Mouse (Mus musculus): ENCODE data around the gene Rln1. TPM values are rescaled to one million over a fixed set of nuclear protein-coding genes. Genes with fewer than 3 reads are reported as not detected.

The Rln1 gene
- polyA plus RNA-seq, 1 experiment from 2014 or later = 1.2 TPM

GRCm38 (mm10) chr19:29292546-29292945 is 41.9 kb downstream of the Rln1 start:
- Histone ChIP-seq H3K9me3 (ENCODE audit: control insufficient read depth, low read length) (no peaks in the 10 kb centered on the region), H3K27ac (ENCODE audit: low read depth, low read length) (no peak overlapping the region), H3K36me3 (ENCODE audit: control insufficient read depth, insufficient read depth, low read length) (0 out of 2 replicates have a peak, but pooled peaks cover 3% of the 10 kb centered on the region), H3K9ac (ENCODE audit: low read length) (no peak overlapping the region), H3K27me3 (ENCODE audit: control insufficient read depth, insufficient read depth, low read length) (no peaks in the 10 kb centered on the region), H3K4me1 (ENCODE audit: control insufficient read depth, insufficient read depth, low read length) (no peaks in the 10 kb centered on the region), H3K4me3 (ENCODE audit: low read depth, low read length) (no peak overlapping the region), H3K4me2 (ENCODE audit: low read depth) (no peak overlapping the region)
- no peak for DNase-seq (ENCODE audit: low spot score)
- 81% methylated on average over 4 of the region's 4 CpGs for WGBS
- no peak for ATAC-seq (ENCODE audit: insufficient read depth, low FRiP score, low TSS enrichment)

GRCm38 (mm10) chr19:29291532-29291931 is 42.9 kb downstream of the Rln1 start:
- Histone ChIP-seq H3K9me3 (ENCODE audit: control insufficient read depth, low read length) (no peaks in the 10 kb centered on the region), H3K4me3 (ENCODE audit: low read depth, low read length) (no peak overlapping the region), H3K4me2 (ENCODE audit: low read depth) (no peak overlapping the region), H3K36me3 (ENCODE audit: control insufficient read depth, insufficient read depth, low read length) (0 out of 2 replicates have a peak, but pooled peaks cover 3% of the 10 kb centered on the region), H3K4me1 (ENCODE audit: control insufficient read depth, insufficient read depth, low read length) (no peaks in the 10 kb centered on the region), H3K9ac (ENCODE audit: low read length) (no peak overlapping the region), H3K27me3 (ENCODE audit: control insufficient read depth, insufficient read depth, low read length) (no peaks in the 10 kb centered on the region), H3K27ac (ENCODE audit: low read depth, low read length) (no peak overlapping the region)
- 82% methylated on average over 14 of the region's 14 CpGs for whole genome bisulfite sequencing
- DNase-seq (ENCODE audit: low spot score) = no peak
- no peak for ATAC-seq (ENCODE audit: insufficient read depth, low FRiP score, low TSS enrichment)

- Histone ChIP-seq H3K9ac (ENCODE audit: low read length) (no peak overlapping the region), H3K36me3 (ENCODE audit: control insufficient read depth, insufficient read depth, low read length) (0 out of 2 replicates have a peak, but pooled peaks cover 3% of the 10 kb centered on the region), H3K4me2 (ENCODE audit: low read depth) (no peak overlapping the region), H3K4me1 (ENCODE audit: control insufficient read depth, insufficient read depth, low read length) (no peaks in the 10 kb centered on the region), H3K27ac (ENCODE audit: low read depth, low read length) (no peak overlapping the region), H3K9me3 (ENCODE audit: control insufficient read depth, low read length) (no peaks in the 10 kb centered on the region), H3K27me3 (ENCODE audit: control insufficient read depth, insufficient read depth, low read length) (no peaks in the 10 kb centered on the region), H3K4me3 (ENCODE audit: low read depth, low read length) (no peak overlapping the region)
- 70% methylated on average over 8 of the region's 8 CpGs for WGBS
- ATAC-seq (ENCODE audit: insufficient read depth, low FRiP score, low TSS enrichment) (no peak), DNase-seq (ENCODE audit: low spot score) (no peak)
Measured at GRCm38 (mm10) chr19:29287863-29288262, 46.6 kb downstream of the Rln1 start.

- DNase-seq (ENCODE audit: low spot score) (no peak), ATAC-seq (ENCODE audit: insufficient read depth, low FRiP score, low TSS enrichment) (no peak)
- Histone ChIP-seq H3K9me3 (ENCODE audit: control insufficient read depth, low read length) (no peaks in the 10 kb centered on the region), H3K9ac (ENCODE audit: low read length) (no peak overlapping the region), H3K36me3 (ENCODE audit: control insufficient read depth, insufficient read depth, low read length) (no peaks in the 10 kb centered on the region), H3K4me2 (ENCODE audit: low read depth) (no peak overlapping the region), H3K27ac (ENCODE audit: low read depth, low read length) (no peak overlapping the region), H3K4me1 (ENCODE audit: control insufficient read depth, insufficient read depth, low read length) (no peaks in the 10 kb centered on the region), H3K27me3 (ENCODE audit: control insufficient read depth, insufficient read depth, low read length) (no peaks in the 10 kb centered on the region), H3K4me3 (ENCODE audit: low read depth, low read length) (no peak overlapping the region)
- WGBS = 35% methylated on average over 7 of the region's 7 CpGs
Measured at GRCm38 (mm10) chr19:29285451-29285869, 49.0 kb downstream of the Rln1 start.

Other genes with a start within 250 kb of the Rln1 start
- gene Rcl1, start 233.3 kb downstream of the Rln1 start, polyA plus RNA-seq (2014; fragmentation: Nextera tagmentation; extraction: Ambion mirVana) = 55.0 and 58.8 TPM in 2 replicates
- 12.3 and 14.3 TPM in 2 replicates for gene Jak2, start 82.8 kb downstream of the Rln1 start, polyA plus RNA-seq (2014; fragmentation: Nextera tagmentation; extraction: Ambion mirVana)
- gene Insl6, start 9.3 kb downstream of the Rln1 start, polyA plus RNA-seq (2014; fragmentation: Nextera tagmentation; extraction: Ambion mirVana) = 6.2 and 7.3 TPM in 2 replicates
- gene Plgrkt, start 32.7 kb upstream of the Rln1 start, polyA plus RNA-seq (2014; fragmentation: Nextera tagmentation; extraction: Ambion mirVana) = 51.8 and 52.1 TPM in 2 replicates
- 0.38 and 0.58 TPM in 2 replicates for gene Cd274, start 32.8 kb upstream of the Rln1 start, polyA plus RNA-seq (2014; fragmentation: Nextera tagmentation; extraction: Ambion mirVana)
- not detected in 2 replicates for gene Pdcd1lg2, start 76.2 kb upstream of the Rln1 start, polyA plus RNA-seq (2014; fragmentation: Nextera tagmentation; extraction: Ambion mirVana)
- 14.4 and 15.2 TPM in 2 replicates for gene Ric1, start 187.6 kb upstream of the Rln1 start, polyA plus RNA-seq (2014; fragmentation: Nextera tagmentation; extraction: Ambion mirVana)